Mouse (Mus musculus) 3134 (cell line): ENCODE results near the gene Krtap12-1.
"Not testable (repeated sequence)": the region's sequence is repeated elsewhere in the genome, so short reads cannot be mapped to it uniquely, and the experiment has no call there.

Experiments
- DNase-seq: peaks from one replicate; pipeline ENCODE4 v3.0.0-alpha.2; 2011; ENCODE audit warnings: low spot score; ENCODE audit not compliant: insufficient read length; ENCODE audit errors: extremely low read depth

Gene Krtap12-1

GRCm38 (mm10) chr10:77720299-77720698 lies at the start of gene Krtap12-1:
TSS of gene Krtap12-1 (plus strand) at chr10:77720599.
- DNase-seq, result not testable (repeated sequence)

DNA sequence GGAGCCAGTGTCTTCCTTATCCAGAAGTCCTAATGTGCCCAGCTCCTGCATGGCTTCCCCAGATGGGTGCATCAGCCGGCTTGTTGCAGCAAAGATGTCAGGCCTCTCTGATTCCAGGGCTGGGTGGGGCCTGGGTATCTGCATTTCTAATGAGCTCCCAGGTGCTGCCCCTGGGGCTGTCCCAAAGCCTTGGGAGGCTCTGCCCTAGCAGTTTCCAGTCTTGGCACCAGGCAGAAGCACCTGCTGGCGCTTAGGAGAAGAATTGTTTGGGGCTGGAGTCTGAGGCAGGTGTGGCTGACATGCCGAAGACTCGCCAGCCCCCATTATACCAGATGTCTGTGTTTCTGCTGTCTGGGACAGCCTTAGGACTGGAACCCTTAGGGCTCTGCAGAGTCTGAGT lies 49.7 kb upstream of the Krtap12-1 start:
- no peak for DNase-seq

DNA sequence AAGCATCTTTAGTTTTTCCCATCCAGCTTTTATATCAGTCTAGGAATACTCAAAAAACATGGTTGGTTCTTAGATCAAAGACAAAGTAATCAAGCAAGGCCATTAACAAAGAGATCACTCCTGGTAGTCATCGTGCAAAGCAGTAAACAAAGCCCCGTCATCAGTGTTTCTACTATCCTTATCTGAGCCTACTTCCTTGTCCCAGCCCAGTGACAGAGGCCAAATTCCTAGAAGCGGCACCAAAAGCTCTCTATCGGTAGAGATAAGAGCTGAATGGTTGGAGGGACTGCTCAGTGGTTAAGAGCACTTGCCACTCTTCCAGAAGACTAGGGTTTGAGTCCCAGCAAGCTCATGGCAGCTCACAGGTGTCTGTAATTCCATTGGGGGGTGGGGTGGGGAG lies 48.9 kb upstream of the Krtap12-1 start:
- DNase-seq, result no peak

DNA sequence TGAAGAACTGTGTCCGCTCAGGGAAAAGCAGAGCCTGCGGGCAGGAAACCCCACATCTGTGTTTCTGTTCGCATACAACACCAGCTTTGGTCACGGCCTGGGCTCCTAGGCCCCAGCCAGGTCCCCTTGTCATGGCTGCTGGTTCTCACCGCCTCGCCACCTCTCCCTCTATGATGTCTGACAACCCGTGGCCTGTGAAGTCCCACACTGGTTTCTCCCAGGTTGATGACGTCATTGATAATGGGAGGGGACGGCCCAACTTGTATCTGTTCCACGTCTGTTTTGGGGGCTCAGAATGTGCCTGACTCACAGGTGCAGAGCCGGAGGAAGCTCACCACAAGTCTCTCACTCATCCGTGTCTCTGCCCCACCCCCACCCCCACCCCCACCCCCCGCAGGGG lies 46.6 kb upstream of the Krtap12-1 start:
- DNase-seq, result no peak

DNA sequence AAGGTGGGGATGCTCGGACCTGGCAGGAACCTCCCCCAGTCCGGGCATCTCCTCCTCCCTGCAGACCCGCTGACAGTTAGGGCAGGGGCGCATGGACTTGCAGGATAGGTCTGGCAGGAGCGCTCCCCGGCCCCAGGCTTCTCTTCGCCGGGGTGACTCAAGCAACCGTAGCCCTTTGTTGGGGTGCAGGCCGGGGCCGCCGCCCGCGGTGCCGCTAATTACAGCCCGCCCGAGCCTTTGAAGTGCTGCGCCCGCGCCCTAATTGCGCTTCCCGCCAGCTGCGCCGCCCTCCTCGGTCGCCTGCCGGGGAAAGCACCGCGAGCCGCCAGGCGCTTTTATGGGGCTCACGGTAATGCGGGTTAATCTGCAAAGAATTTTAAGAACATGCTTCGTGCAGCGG lies 42.8 kb upstream of the Krtap12-1 start:
- no peak for DNase-seq

DNA sequence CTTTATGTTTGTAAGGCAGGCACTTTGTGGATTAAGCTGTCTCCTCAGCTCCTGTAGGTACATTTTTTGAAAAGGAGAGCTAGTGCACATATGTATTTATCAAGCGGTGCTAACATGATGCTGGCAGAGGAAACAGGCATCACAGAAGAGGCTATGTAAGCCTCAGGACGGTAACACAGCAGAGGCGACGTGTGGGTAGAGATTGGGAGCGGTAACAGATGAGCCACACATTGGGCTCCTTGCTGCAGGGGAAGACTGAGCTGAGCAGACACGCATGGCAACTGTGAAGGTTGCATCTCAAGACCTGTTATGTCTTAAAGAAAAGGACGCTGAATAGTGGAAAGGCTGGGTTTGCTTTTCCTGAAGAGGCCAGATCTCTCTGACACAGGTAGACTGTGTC lies 37.4 kb upstream of the Krtap12-1 start:
- DNase-seq, result no peak

DNA sequence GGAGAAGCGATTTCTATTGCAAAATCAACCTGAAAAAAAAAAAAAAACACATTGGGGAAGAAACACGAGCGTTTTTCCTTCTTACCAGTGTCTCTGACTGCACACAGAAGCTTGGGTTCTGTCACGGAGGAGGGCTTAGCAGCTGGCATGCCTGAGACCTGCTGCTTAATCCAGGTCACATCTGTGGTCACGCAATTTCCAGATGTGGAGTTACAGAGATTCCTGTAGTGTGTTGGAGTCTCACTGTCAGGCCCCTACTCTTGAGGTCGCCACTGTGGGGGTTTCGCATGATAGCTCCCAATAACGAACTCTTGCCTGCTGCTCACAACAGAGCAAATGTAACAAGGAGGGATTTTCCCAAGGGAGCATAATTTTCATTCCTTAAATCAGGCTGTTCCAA lies 36.2 kb upstream of the Krtap12-1 start:
- no peak for DNase-seq

- DNase-seq, result no peak
These were observed 34.3 kb upstream of the Krtap12-1 start, which contains the start of gene Tspear for GRCm38 (mm10) chr10:77685895-77686664. TSS of gene Tspear (plus strand) at chr10:77686569.

- no peak for DNase-seq
These were observed 33.4 kb upstream of the Krtap12-1 start for GRCm38 (mm10) chr10:77687021-77687420.

GRCm38 (mm10) chr10:77690356-77690807 lies 30.0 kb upstream of the Krtap12-1 start, which contains the start of gene Gm19402:
TSS of gene Gm19402 (minus strand) at chr10:77690757.
- not testable (repeated sequence) for DNase-seq

GRCm38 (mm10) chr10:77697133-77697532 lies 23.3 kb upstream of the Krtap12-1 start, which contains the start of gene Gm9508:
TSS of gene Gm9508 (minus strand) at chr10:77697233.
- no peak for DNase-seq

DNA sequence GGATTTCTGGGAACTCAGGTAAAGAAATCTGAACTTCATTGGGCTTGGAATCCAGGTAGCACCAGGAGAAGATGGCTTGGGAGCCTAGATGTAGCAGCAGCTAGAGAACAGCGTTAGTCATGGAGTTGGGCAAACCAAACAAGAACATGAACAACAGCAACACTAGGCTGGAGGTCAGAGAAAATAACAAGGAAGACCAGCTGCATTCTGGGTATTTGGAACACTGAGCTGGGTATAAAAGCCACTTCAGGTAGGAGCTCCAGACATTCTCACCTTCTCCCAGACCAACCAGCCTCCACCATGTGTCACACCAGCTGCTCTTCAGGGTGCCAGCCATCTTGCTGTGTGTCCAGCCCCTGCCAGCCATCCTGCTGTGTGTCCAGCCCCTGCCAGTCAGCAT lies 14.1 kb upstream of the Krtap12-1 start, which contains the start of gene Gm10272:
TSS of gene Gm10272 (plus strand) at position 301 of the 400 bp plus-strand sequence.
- no peak for DNase-seq

GRCm38 (mm10) chr10:77709831-77710230 lies 10.6 kb upstream of the Krtap12-1 start:
- no peak for DNase-seq

DNA sequence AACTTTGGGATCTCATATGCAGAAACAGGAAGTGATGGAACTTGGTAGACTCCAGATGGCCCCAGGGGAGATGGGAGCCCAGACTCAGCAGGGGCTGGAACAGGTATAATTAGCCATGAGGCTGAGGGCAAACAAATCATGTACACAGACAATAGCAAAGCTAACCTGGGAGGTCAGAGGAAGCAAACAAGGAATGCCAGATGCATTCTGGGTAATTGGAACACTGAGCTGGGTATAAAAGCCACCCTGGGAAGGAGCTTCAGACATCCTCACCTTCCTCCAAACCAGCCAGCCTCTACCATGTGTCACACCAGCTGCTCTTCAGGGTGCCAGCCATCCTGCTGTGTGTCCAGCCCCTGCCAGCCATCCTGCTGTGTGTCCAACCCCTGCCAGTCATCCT lies 9.2 kb upstream of the Krtap12-1 start, which contains the start of gene Gm10024:
TSS of gene Gm10024 (plus strand) at position 301 of the 400 bp plus-strand sequence.
- not testable (repeated sequence) for DNase-seq

DNA sequence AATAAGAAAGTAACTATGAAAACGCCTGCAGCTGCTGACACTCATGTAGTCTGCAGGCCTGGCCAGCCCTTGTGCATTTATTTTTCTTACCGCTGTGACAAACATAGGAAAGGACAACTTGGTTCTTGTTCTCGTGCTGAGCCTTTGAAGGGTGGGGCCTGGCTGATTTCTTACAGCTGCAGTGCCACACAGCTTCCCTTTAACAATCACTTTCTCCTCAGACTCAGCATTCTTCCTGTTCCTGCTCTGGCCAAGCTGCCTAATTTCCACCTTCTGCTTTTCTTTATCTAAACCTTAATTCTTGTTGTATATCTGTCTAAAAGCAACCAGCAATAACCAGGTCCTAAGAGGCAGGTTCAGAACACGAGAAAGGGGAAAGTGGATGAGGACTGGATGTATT lies 6.7 kb upstream of the Krtap12-1 start:
- DNase-seq, result no peak

DNA sequence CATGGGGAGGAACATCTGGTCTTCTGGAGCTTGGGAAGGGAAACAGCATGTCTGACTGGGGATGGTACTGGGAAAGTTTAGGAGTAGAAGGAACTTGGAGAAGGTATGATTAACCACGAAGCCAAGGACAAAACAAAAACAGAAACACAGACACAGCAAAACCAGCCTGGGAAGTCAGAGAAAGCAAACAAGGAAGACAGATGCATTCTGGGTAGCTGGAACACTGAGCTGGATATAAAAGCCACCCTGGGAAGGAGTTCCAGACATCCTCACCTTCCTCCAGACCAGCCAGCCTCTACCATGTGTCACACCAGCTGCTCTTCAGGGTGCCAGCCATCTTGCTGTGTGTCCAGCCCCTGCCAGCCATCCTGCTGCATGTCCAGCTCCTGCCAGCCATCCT lies 4.9 kb upstream of the Krtap12-1 start, which contains the start of gene Gm10142:
TSS of gene Gm10142 (plus strand) at position 301 of the 400 bp plus-strand sequence.
- no peak for DNase-seq

GRCm38 (mm10) chr10:77724855-77725254 lies 4.5 kb downstream of the Krtap12-1 start:
- no peak for DNase-seq

DNA sequence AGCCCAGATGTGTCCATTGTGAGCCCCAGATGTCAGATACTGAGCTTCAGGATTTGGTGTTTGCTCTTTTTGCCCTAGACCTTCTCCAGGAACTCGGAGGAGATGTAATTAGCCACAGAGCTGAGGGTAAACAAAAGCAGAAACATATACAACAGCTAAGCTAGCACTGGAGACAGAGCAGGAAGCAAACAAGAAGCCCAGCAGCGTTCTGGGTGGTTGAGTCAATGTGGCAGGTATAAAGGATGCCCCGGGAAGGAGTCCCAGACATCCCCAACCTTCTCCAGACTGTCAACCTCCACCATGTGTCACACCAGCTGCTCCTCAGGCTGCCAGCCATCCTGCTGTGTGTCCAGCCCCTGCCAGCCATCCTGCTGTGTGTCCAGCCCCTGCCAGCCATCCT lies 5.8 kb downstream of the Krtap12-1 start, which contains the start of gene Gm10100:
TSS of gene Gm10100 (plus strand) at position 301 of the 400 bp plus-strand sequence.
- DNase-seq, result no peak

DNA sequence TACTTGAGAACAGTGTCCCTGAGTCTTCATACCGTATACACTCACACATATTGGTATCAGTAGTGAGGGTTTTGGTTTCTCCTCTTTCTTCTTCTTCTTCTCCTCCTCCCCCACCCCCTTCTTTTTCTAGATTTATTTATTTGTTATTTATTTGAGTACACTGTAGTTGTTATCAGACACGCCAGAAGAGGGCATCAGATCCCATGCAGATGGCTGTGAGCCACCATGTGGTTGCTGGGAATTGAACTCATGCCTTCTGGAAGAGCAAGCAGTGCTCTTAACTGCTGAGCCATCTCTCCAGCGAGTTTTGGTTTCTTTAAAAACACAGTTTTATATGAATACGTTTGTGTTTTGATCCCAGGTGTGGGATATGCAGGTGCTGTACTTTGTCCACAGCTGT lies 7.9 kb downstream of the Krtap12-1 start:
- DNase-seq, result no peak

DNA sequence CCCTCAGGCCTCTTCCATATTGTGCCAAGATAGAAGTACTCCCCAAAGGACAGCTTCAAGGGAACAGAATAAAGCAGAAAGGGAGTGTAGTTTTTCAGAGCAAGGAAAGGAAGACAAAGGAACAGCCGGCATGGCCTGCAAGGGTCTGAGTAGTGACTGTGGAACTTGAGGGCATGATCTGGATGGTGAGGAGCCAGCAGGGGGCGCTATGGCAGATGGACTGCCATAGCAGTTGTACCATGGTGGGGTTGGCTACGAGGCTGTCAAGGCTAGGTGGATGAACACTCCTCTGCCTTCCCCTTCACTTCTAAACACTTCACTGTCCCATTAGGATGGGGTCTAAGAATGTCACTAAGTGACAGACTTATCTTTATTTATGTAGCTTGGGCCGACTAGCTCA lies 8.8 kb downstream of the Krtap12-1 start:
- DNase-seq, result no peak

- DNase-seq, result no peak
These were observed 15.5 kb downstream of the Krtap12-1 start for GRCm38 (mm10) chr10:77735928-77736327.

GRCm38 (mm10) chr10:77738929-77739328 lies 18.5 kb downstream of the Krtap12-1 start:
- no peak for DNase-seq
